Comparison of ENCODE assay signal across 28 mouse cellular contexts in the genomic region with DNA sequence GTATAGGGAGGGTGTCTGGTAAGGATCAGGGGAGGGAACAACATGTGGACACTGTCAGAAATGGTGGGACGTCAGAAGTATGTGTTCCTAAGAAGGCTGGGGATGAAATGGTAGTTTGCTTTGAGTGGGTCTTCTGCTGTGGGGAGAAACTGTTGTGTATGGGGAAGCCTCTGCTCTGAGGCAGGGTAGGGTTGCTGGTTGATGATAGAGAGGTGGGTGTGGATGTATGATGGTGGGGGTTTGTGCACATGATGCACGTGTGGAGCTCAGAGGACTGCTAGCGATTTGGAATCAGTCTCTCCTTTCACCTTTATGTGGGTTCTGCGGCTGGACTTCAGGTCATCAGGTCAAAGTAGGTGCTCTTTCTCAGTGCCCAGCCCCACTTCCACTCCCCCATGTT. TPM values are rescaled to one million over a fixed set of nuclear protein-coding genes. Genes with fewer than 3 reads are reported as not detected.
A peak's percentile ranks its signal among the peaks of the same experiment; 100 is the strongest.
DNase-seq lines count a peak whose midpoint lies in the region; ATAC-seq lines count a peak whose summit lies in the region.
"Had no signal": no experiment of that assay in that cellular context is flagged by ENCODE, and none has a peak within 500 bp of the region (broad histone marks: within the 10 kb centered on the region; RNA-seq: fewer than 3 reads in every experiment).

No protein-coding gene starts in this region.

- no peaks in the 10 kb centered on the region for H3K27me3 ChIP-seq in intestine, embryonic 14.5 days (replicated peaks; ENCODE audit: control insufficient read depth, insufficient read depth, low read length)
- H3K27me3 ChIP-seq in intestine, embryonic 16.5 days (replicated peaks; ENCODE audit: control insufficient read depth, insufficient read depth, low read length) = no peaks in the 10 kb centered on the region
- no peaks in the 10 kb centered on the region for H3K27me3 ChIP-seq in midbrain, embryonic 11.5 days (ENCODE audit: control insufficient read depth, insufficient read depth, low read length)
- no peaks in the 10 kb centered on the region for H3K27me3 ChIP-seq in midbrain, embryonic 15.5 days (replicated peaks)
- H3K27me3 ChIP-seq in intestine, embryonic 15.5 days (replicated peaks) = no peaks in the 10 kb centered on the region
- no peaks in the 10 kb centered on the region for H3K27me3 ChIP-seq in hindbrain, embryonic 13.5 days
- H3K27me3 ChIP-seq: forebrain, embryonic 12.5 days; forebrain, embryonic 15.5 days; hindbrain, embryonic 12.5 days; Patski had no signal

- no peak overlapping the region for H3K27ac ChIP-seq in intestine, embryonic 14.5 days (ENCODE audit: low read depth)
- no peak overlapping the region for H3K27ac ChIP-seq in intestine, embryonic 16.5 days (ENCODE audit: low read length)
- no peak overlapping the region for H3K27ac ChIP-seq in midbrain, embryonic 11.5 days (ENCODE audit: low read depth, low read length)
- H3K27ac ChIP-seq in midbrain, embryonic 15.5 days = no peak overlapping the region
- H3K27ac ChIP-seq in intestine, embryonic 15.5 days = no peak overlapping the region
- no peak overlapping the region for H3K27ac ChIP-seq in hindbrain, embryonic 13.5 days
- H3K27ac ChIP-seq: forebrain, embryonic 12.5 days; forebrain, embryonic 15.5 days; heart, adult 2 months; heart, embryonic 10.5 days; hindbrain, embryonic 12.5 days had no signal

- WGBS in intestine, embryonic 14.5 days = 72% methylated on average over 4 of the region's 4 CpGs
- 73% methylated on average over 4 of the region's 4 CpGs for WGBS in intestine, embryonic 16.5 days
- 95% methylated on average over 4 of the region's 4 CpGs for WGBS in midbrain, embryonic 11.5 days
- WGBS in midbrain, embryonic 15.5 days = 91% methylated on average over 4 of the region's 4 CpGs
- 77% methylated on average over 4 of the region's 4 CpGs for WGBS in intestine, embryonic 15.5 days
- WGBS in hindbrain, embryonic 13.5 days = 85% methylated on average over 4 of the region's 4 CpGs

- no peak overlapping the region for H3K9ac ChIP-seq in intestine, embryonic 14.5 days (ENCODE audit: low read length)
- H3K9ac ChIP-seq in intestine, embryonic 16.5 days (ENCODE audit: low read depth, low read length) = no peak overlapping the region
- no peak overlapping the region for H3K9ac ChIP-seq in midbrain, embryonic 11.5 days (ENCODE audit: low read length)
- H3K9ac ChIP-seq in midbrain, embryonic 15.5 days = no peak overlapping the region
- H3K9ac ChIP-seq in intestine, embryonic 15.5 days = no peak overlapping the region
- H3K9ac ChIP-seq in hindbrain, embryonic 13.5 days = no peak overlapping the region
- H3K9ac ChIP-seq: forebrain, embryonic 12.5 days; forebrain, embryonic 15.5 days; hindbrain, embryonic 12.5 days had no signal

- peaks cover 90% of the 10 kb centered on the region for H3K36me3 ChIP-seq in intestine, embryonic 14.5 days (ENCODE audit: control insufficient read depth, insufficient read depth, low read length)
- peaks cover 28% of the 10 kb centered on the region for H3K36me3 ChIP-seq in intestine, embryonic 16.5 days (ENCODE audit: control insufficient read depth, insufficient read depth, low read length)
- H3K36me3 ChIP-seq in midbrain, embryonic 11.5 days (ENCODE audit: control insufficient read depth, insufficient read depth, low read length) = peaks cover 48% of the 10 kb centered on the region
- H3K36me3 ChIP-seq in midbrain, embryonic 15.5 days (replicated peaks) = peaks cover 51% of the 10 kb centered on the region
- peaks cover 56% of the 10 kb centered on the region for H3K36me3 ChIP-seq in intestine, embryonic 15.5 days
- peaks cover 75% of the 10 kb centered on the region for H3K36me3 ChIP-seq in hindbrain, embryonic 13.5 days

- no peak overlapping the region for H3K4me2 ChIP-seq in intestine, embryonic 14.5 days (ENCODE audit: low read length)
- no peak overlapping the region for H3K4me2 ChIP-seq in intestine, embryonic 16.5 days (ENCODE audit: low read depth, low read length)
- no peak overlapping the region for H3K4me2 ChIP-seq in midbrain, embryonic 11.5 days
- no peak overlapping the region for H3K4me2 ChIP-seq in midbrain, embryonic 15.5 days
- H3K4me2 ChIP-seq in intestine, embryonic 15.5 days (replicated peaks) = 0 out of 2 replicates have a peak overlapping the region, but pooled peaks have one; percentile 3
- no peak overlapping the region for H3K4me2 ChIP-seq in hindbrain, embryonic 13.5 days
- H3K4me2 ChIP-seq: forebrain, embryonic 12.5 days; forebrain, embryonic 15.5 days; hindbrain, embryonic 12.5 days had no signal

- H3K4me1 ChIP-seq in intestine, embryonic 14.5 days (replicated peaks; ENCODE audit: control insufficient read depth, insufficient read depth, low read length) = peaks cover 19% of the 10 kb centered on the region
- H3K4me1 ChIP-seq in intestine, embryonic 16.5 days (ENCODE audit: control insufficient read depth, insufficient read depth, low read length) = peaks cover 23% of the 10 kb centered on the region
- H3K4me1 ChIP-seq in midbrain, embryonic 11.5 days (ENCODE audit: control insufficient read depth, insufficient read depth, low read length) = peaks cover 11% of the 10 kb centered on the region
- peaks cover 24% of the 10 kb centered on the region for H3K4me1 ChIP-seq in midbrain, embryonic 15.5 days
- peaks cover 19% of the 10 kb centered on the region for H3K4me1 ChIP-seq in intestine, embryonic 15.5 days (replicated peaks)
- H3K4me1 ChIP-seq in hindbrain, embryonic 13.5 days (replicated peaks) = peaks cover 25% of the 10 kb centered on the region

- H3K9me3 ChIP-seq in intestine, embryonic 14.5 days (ENCODE audit: control insufficient read depth, low read length) = no peaks in the 10 kb centered on the region
- H3K9me3 ChIP-seq in intestine, embryonic 16.5 days (ENCODE audit: control insufficient read depth, low read length) = no peaks in the 10 kb centered on the region
- no peaks in the 10 kb centered on the region for H3K9me3 ChIP-seq in midbrain, embryonic 11.5 days (ENCODE audit: control insufficient read depth, low read length)
- no peaks in the 10 kb centered on the region for H3K9me3 ChIP-seq in midbrain, embryonic 15.5 days
- H3K9me3 ChIP-seq in intestine, embryonic 15.5 days = no peaks in the 10 kb centered on the region
- no peaks in the 10 kb centered on the region for H3K9me3 ChIP-seq in hindbrain, embryonic 13.5 days
- H3K9me3 ChIP-seq: forebrain, embryonic 12.5 days; forebrain, embryonic 15.5 days; heart, embryonic 10.5 days; hindbrain, embryonic 12.5 days had no signal

- H3K4me3 ChIP-seq in intestine, embryonic 14.5 days (ENCODE audit: low read depth, low read length) = no peak overlapping the region
- no peak overlapping the region for H3K4me3 ChIP-seq in intestine, embryonic 16.5 days (ENCODE audit: low read length)
- H3K4me3 ChIP-seq in midbrain, embryonic 11.5 days (ENCODE audit: low read depth, low read length) = no peak overlapping the region
- H3K4me3 ChIP-seq in midbrain, embryonic 15.5 days = no peak overlapping the region
- H3K4me3 ChIP-seq in intestine, embryonic 15.5 days (replicated peaks) = no peak overlapping the region
- no peak overlapping the region for H3K4me3 ChIP-seq in hindbrain, embryonic 13.5 days
- H3K4me3 ChIP-seq: forebrain, embryonic 12.5 days; forebrain, embryonic 15.5 days; heart, adult 2 months; heart, embryonic 10.5 days; hindbrain, embryonic 12.5 days had no signal

- DNase-seq in intestine, embryonic 14.5 days (ENCODE audit: low spot score) = peak; percentile 25
- DNase-seq in midbrain, embryonic 11.5 days (ENCODE audit: low spot score, missing footprints) = peak; percentile 51
- DNase-seq: adrenal gland, postnatal 10 days; adrenal gland, postnatal 36 days; cerebellum, adult 18-20 months; cerebellum, adult 9-10 months; cerebellum, postnatal 36 days; gastrocnemius, postnatal 25 days; heart, adult 2 months; kidney, adult 18-20 months had no signal

- no peak for ATAC-seq in intestine, embryonic 14.5 days (replicated peaks; ENCODE audit: low FRiP score, low TSS enrichment, low read depth)
- ATAC-seq in intestine, embryonic 16.5 days = no peak
- no peak for ATAC-seq in midbrain, embryonic 11.5 days (ENCODE audit: low FRiP score)
- no peak for ATAC-seq in midbrain, embryonic 15.5 days (replicated peaks)
- ATAC-seq in intestine, embryonic 15.5 days = no peak
- ATAC-seq in hindbrain, embryonic 13.5 days (ENCODE audit: low FRiP score) = no peak
- ATAC-seq: CD4-positive, CD25-positive, alpha-beta regulatory T cell, adult 4 months; forebrain, embryonic 15.5 days; hindbrain, embryonic 16.5 days; Patski had no signal

RNA-seq across cellular contexts. Expression of gene Trim27, which starts 6.3 kb away (rescaled TPM):
- 167 and 169 TPM in 2 replicates for polyA plus RNA-seq in intestine, embryonic 14.5 days (2014; fragmentation: Nextera tagmentation; extraction: Ambion mirVana)
- 119 and 122 TPM in 2 replicates for polyA plus RNA-seq in intestine, embryonic 16.5 days (2015; fragmentation: Nextera tagmentation; extraction: Ambion mirVana)
- polyA plus RNA-seq in midbrain, embryonic 11.5 days (2014; fragmentation: Nextera tagmentation; extraction: Ambion mirVana) = 136 and 138 TPM in 2 replicates
- 81.0 and 89.9 TPM in 2 replicates for polyA plus RNA-seq in midbrain, embryonic 15.5 days (2015; fragmentation: Nextera tagmentation; extraction: Ambion mirVana)
- polyA plus RNA-seq in intestine, embryonic 15.5 days (2015; fragmentation: Nextera tagmentation; extraction: Ambion mirVana) = 155 and 156 TPM in 2 replicates
- 82.6 and 82.9 TPM in 2 replicates for polyA plus RNA-seq in hindbrain, embryonic 13.5 days (2015; fragmentation: Nextera tagmentation; extraction: Ambion mirVana)

RNA-seq across cellular contexts. Expression of gene Olfr1368, which starts 39.9 kb away (rescaled TPM):
- polyA plus RNA-seq in intestine, embryonic 14.5 days (2014; fragmentation: Nextera tagmentation; extraction: Ambion mirVana) = not detected in 2 replicates
- polyA plus RNA-seq in intestine, embryonic 16.5 days (2015; fragmentation: Nextera tagmentation; extraction: Ambion mirVana) = not detected in 2 replicates
- not detected in 2 replicates for polyA plus RNA-seq in midbrain, embryonic 11.5 days (2014; fragmentation: Nextera tagmentation; extraction: Ambion mirVana)
- not detected in 2 replicates for polyA plus RNA-seq in midbrain, embryonic 15.5 days (2015; fragmentation: Nextera tagmentation; extraction: Ambion mirVana)
- not detected in 2 replicates for polyA plus RNA-seq in intestine, embryonic 15.5 days (2015; fragmentation: Nextera tagmentation; extraction: Ambion mirVana)
- not detected in 2 replicates for polyA plus RNA-seq in hindbrain, embryonic 13.5 days (2015; fragmentation: Nextera tagmentation; extraction: Ambion mirVana)
- polyA plus RNA-seq: C2C12; CD4-positive, CD25-positive, alpha-beta regulatory T cell, adult 4 months; cortical plate, adult 2 months; embryonic facial prominence, embryonic 11.5 days; embryonic facial prominence, embryonic 14.5 days; forebrain, embryonic 12.5 days; forebrain, embryonic 15.5 days; gonadal fat pad, adult 2 months; heart, adult 2 months; heart, embryonic 10.5 days; heart, embryonic 14.5 days; heart, postnatal 0 days; hindbrain, embryonic 12.5 days; hindbrain, embryonic 16.5 days; Patski had no signal

RNA-seq across cellular contexts. Expression of gene Olfr263, which starts 56.1 kb away (rescaled TPM):
- not detected in 2 replicates for polyA plus RNA-seq in intestine, embryonic 14.5 days (2014; fragmentation: Nextera tagmentation; extraction: Ambion mirVana)
- polyA plus RNA-seq in intestine, embryonic 16.5 days (2015; fragmentation: Nextera tagmentation; extraction: Ambion mirVana) = not detected in 2 replicates
- polyA plus RNA-seq in midbrain, embryonic 11.5 days (2014; fragmentation: Nextera tagmentation; extraction: Ambion mirVana) = not detected in 2 replicates
- not detected in 2 replicates for polyA plus RNA-seq in midbrain, embryonic 15.5 days (2015; fragmentation: Nextera tagmentation; extraction: Ambion mirVana)
- not detected in 2 replicates for polyA plus RNA-seq in intestine, embryonic 15.5 days (2015; fragmentation: Nextera tagmentation; extraction: Ambion mirVana)
- not detected in 2 replicates for polyA plus RNA-seq in hindbrain, embryonic 13.5 days (2015; fragmentation: Nextera tagmentation; extraction: Ambion mirVana)
- polyA plus RNA-seq: C2C12; CD4-positive, CD25-positive, alpha-beta regulatory T cell, adult 4 months; cortical plate, adult 2 months; embryonic facial prominence, embryonic 11.5 days; forebrain, embryonic 12.5 days; forebrain, embryonic 15.5 days; gonadal fat pad, adult 2 months; heart, adult 2 months; heart, embryonic 10.5 days; heart, embryonic 14.5 days; heart, postnatal 0 days; hindbrain, embryonic 12.5 days; hindbrain, embryonic 16.5 days; Patski had no signal
